Mouse (Mus musculus): ENCODE data around the gene Cntn1. TPM values are rescaled to one million over a fixed set of nuclear protein-coding genes. Genes with fewer than 3 reads are reported as not detected.

The Cntn1 gene
- total RNA-seq, 2 experiments from 2014 or later, result 4.4 to 7.2 TPM

Other genes with a start within 250 kb of the Cntn1 start
- gene Smgc, start 212.9 kb upstream of the Cntn1 start, total RNA-seq (2021), result not detected